Comparison of ENCODE assay signal across 9 mouse cellular contexts in genomic region chr3:107550409-107551049, GRCm38 (mm10). TPM values are rescaled to one million over a fixed set of nuclear protein-coding genes. Genes with fewer than 3 reads are reported as not detected.
DNase-seq lines count a peak whose midpoint lies in the region; ATAC-seq and TF ChIP-seq lines count a peak whose summit lies in the region.
"Had no signal": no experiment of that assay in that cellular context is flagged by ENCODE, and none has a peak within 500 bp of the region (broad histone marks: within the 10 kb centered on the region; RNA-seq: fewer than 3 reads in every experiment).

No protein-coding gene starts in this region.

- H3K4me1 ChIP-seq in limb, embryonic 14.5 days (ENCODE audit: control insufficient read depth, insufficient read depth, low read length), result peaks cover 14% of the 10 kb centered on the region

- no peak overlapping the region for H3K27ac ChIP-seq in gastrocnemius, adult 2 months
- no peak overlapping the region for H3K27ac ChIP-seq in limb, embryonic 14.5 days (replicated peaks; ENCODE audit: low read depth, low read length)
- H3K27ac ChIP-seq: neural tube, embryonic 12.5 days had no signal

- no peak overlapping the region for H3K4me3 ChIP-seq in gastrocnemius, adult 2 months
- H3K4me3 ChIP-seq in limb, embryonic 14.5 days (replicated peaks; ENCODE audit: low read length), result no peak overlapping the region
- H3K4me3 ChIP-seq: neural tube, embryonic 12.5 days had no signal

- H3K9ac ChIP-seq in limb, embryonic 14.5 days (ENCODE audit: low read depth, low read length, severe bottlenecking), result no peak overlapping the region
- H3K9ac ChIP-seq: neural tube, embryonic 12.5 days had no signal

- H3K9me3 ChIP-seq in limb, embryonic 14.5 days (ENCODE audit: control insufficient read depth, low read length), result no peaks in the 10 kb centered on the region
- H3K9me3 ChIP-seq: neural tube, embryonic 12.5 days had no signal

- H3K36me3 ChIP-seq in limb, embryonic 14.5 days (ENCODE audit: control insufficient read depth, insufficient read depth, low read length), result no peaks in the 10 kb centered on the region
- H3K36me3 ChIP-seq: neural tube, embryonic 12.5 days had no signal

- 72% methylated on average over 17 of the region's 17 CpGs for WGBS in limb, embryonic 14.5 days

- ATAC-seq in Patski, result peak; percentile 32
- peak; percentile 39; the same call in 1 of the 2 replicates for ATAC-seq in limb, embryonic 14.5 days (ENCODE audit: low FRiP score, low read depth)

- no peak for TF ChIP-seq CTCF in Patski (IDR thresholded peaks at IDR 0.05)
- peak; percentile 78 for TF ChIP-seq CTCF in gastrocnemius, adult 2 months (IDR thresholded peaks at IDR 0.05)

- in situ Hi-C loops in Patski (cut with MboI; ENCODE audit: low pct_unique_long_range_greater_than_20kb), result loop anchor here (10.0 kb wide), 1 partner anchor 144 kb away; the partner anchor contains the start of gene Ahcyl1

- no peak overlapping the region for H3K4me2 ChIP-seq in limb, embryonic 14.5 days (replicated peaks; ENCODE audit: low read depth, low read length, severe bottlenecking)
- H3K4me2 ChIP-seq: neural tube, embryonic 12.5 days had no signal

- H3K27me3 ChIP-seq in Patski, result no peaks in the 10 kb centered on the region
- no peaks in the 10 kb centered on the region for H3K27me3 ChIP-seq in limb, embryonic 14.5 days (ENCODE audit: control insufficient read depth, insufficient read depth, low read length)

- peak; percentile 82 to 88 for DNase-seq in left cerebral cortex, adult 18-20 months (ENCODE audit: low spot score in 2 of 2)
- DNase-seq in left cerebral cortex, adult 11 months (ENCODE audit: low spot score), result no peak
- no peak for DNase-seq in Patski (ENCODE audit: low read depth, low spot score)
- DNase-seq in cerebellum, adult 9-10 months, result peak; percentile 79
- peak; percentile 74 for DNase-seq in gastrocnemius, adult 2 months
- DNase-seq in limb, embryonic 14.5 days (ENCODE audit: low spot score), result peak; percentile 70
- peak; percentile 81 for DNase-seq in retina, embryonic 14.5 days (ENCODE audit: low spot score)

- CTCF ChIA-PET in Patski (lab: Charles Lee), result interaction anchor here (0.7 to 6.2 kb wide), 26 partner anchors 9 to 216 kb away, joined by 3 to 48 read pairs (median 4); no protein-coding TSS in a partner anchor

- TF ChIP-seq POLR2A in limb, embryonic 14.5 days (IDR thresholded peaks at IDR 0.05; ENCODE audit: borderline replicate concordance, extremely low read depth, insufficient read depth, insufficient read length), result no peak

- POLR2A ChIA-PET in Patski (lab: Charles Lee), result interaction anchor here (0.6 to 1.0 kb wide), 4 partner anchors 21 to 217 kb away, joined by 3 to 9 read pairs (median 4); no protein-coding TSS in a partner anchor

- intact Hi-C loops in gastrocnemius, adult 2 months (cut with DNase I), result no loop called here

RNA-seq across cellular contexts. Expression of gene Ubl4b, which starts 4.3 kb away (rescaled TPM):
- total RNA-seq in left cerebral cortex, adult 18-20 months (2021), result not detected
- polyA plus RNA-seq in Patski (2021), result not detected
- total RNA-seq in gastrocnemius, adult 2 months (2021), result not detected
- polyA plus RNA-seq in limb, embryonic 14.5 days (2012; rRNA removed), result 0.31 TPM in 2 replicates
- polyA plus RNA-seq in limb, embryonic 14.5 days (2014; fragmentation: Nextera tagmentation; extraction: Ambion mirVana), result not detected in 2 replicates
- polyA plus RNA-seq: neural tube, embryonic 12.5 days had no signal

RNA-seq across cellular contexts. Expression of gene Slc6a17, which starts 32.7 kb away (rescaled TPM):
- 100 to 1,000 TPM; 388 to 416 TPM for total RNA-seq in left cerebral cortex, adult 18-20 months (2021)
- polyA plus RNA-seq in Patski (2021), result 25.5 TPM
- total RNA-seq in gastrocnemius, adult 2 months (2021), result under 1 TPM; 0.28 to 0.81 TPM
- 18.2 and 22.8 TPM in 2 replicates for polyA plus RNA-seq in limb, embryonic 14.5 days (2012; rRNA removed)
- polyA plus RNA-seq in limb, embryonic 14.5 days (2014; fragmentation: Nextera tagmentation; extraction: Ambion mirVana), result 6.4 and 9.5 TPM in 2 replicates

RNA-seq across cellular contexts. Expression of gene Alx3, which starts 44.3 kb away (rescaled TPM):
- total RNA-seq in left cerebral cortex, adult 18-20 months (2021), result 1 to 10 TPM; 2.0 to 2.5 TPM
- 0.10 TPM for polyA plus RNA-seq in Patski (2021)
- not detected for total RNA-seq in gastrocnemius, adult 2 months (2021)
- polyA plus RNA-seq in limb, embryonic 14.5 days (2012; rRNA removed), result 9.5 and 13.9 TPM in 2 replicates
- polyA plus RNA-seq in limb, embryonic 14.5 days (2014; fragmentation: Nextera tagmentation; extraction: Ambion mirVana), result 14.9 and 16.5 TPM in 2 replicates
- polyA plus RNA-seq: gonadal fat pad, adult 2 months had no signal

Comparison
In these comparisons a context has a peak if more than half of its experiments do, and no peak if none do; other contexts are left out.
1. DNase-seq: peak in left cerebral cortex, adult 18-20 months (2 of 2), cerebellum, adult 9-10 months (single experiment), gastrocnemius, adult 2 months (single experiment), limb, embryonic 14.5 days (single experiment) and retina, embryonic 14.5 days (single experiment); none in left cerebral cortex, adult 11 months (single experiment) and Patski (single experiment).
2. RNA of gene Slc6a17, which starts 32.7 kb away (total RNA-seq): 388 to 416 TPM in left cerebral cortex, adult 18-20 months; 0.28 to 0.81 TPM in gastrocnemius, adult 2 months; every median in the first group is over 100 times any median in the second.